Mouse (Mus musculus) liver, embryonic 14.5 days (tissue): ENCODE data around the gene Rbm19. TPM values are rescaled to one million over a fixed set of nuclear protein-coding genes. Genes with fewer than 3 reads are reported as not detected.

Experiments
- ATAC-seq: fragments of 200-750 bp; cut with Nextera tagmentation; 2 replicates; pipeline ENCODE4 v1.8.0; 2017; ENCODE audit warnings: moderate number of reproducible peaks, mild to moderate bottlenecking, moderate library complexity; ENCODE audit not compliant: insufficient read depth
- DNase-seq, 3 experiments: peaks; one replicate each; pipeline ENCODE4 v3.0.0-alpha.2; 2012 to 2013; ENCODE audit warnings: low read depth in 3 of 3, low spot score in 3 of 3
- H3K27ac ChIP-seq: fragments of 300-500 bp; sonication (generic); 2 replicates; pipeline ENCODE4 v1.5.1; 2014; ENCODE audit warnings: moderate library complexity, mild to moderate bottlenecking, control low read depth, inconsistent platforms
- H3K27me3 ChIP-seq: fragments of 300-500 bp; sonication (generic); 2 replicates; pipeline ENCODE4 v1.6.1; 2014; ENCODE audit warnings: mild to moderate bottlenecking, low read length, moderate library complexity; ENCODE audit not compliant: control insufficient read depth, insufficient read depth
- H3K36me3 ChIP-seq: fragments of 300-500 bp; sonication (generic); replicated peaks from 2 replicates; pipeline ENCODE4 v1.6.1; 2014; ENCODE audit warnings: low read depth; ENCODE audit not compliant: control insufficient read depth, insufficient read depth
- H3K4me1 ChIP-seq, 2 experiments: fragments of 200-500 bp in 1 of 2; fragments of 300-500 bp in 1 of 2; sonication (generic) in 1 of 2; replicated peaks; 2 replicates each; pipeline ENCODE4 v1.6.1; 2012 to 2014; ENCODE audit warnings: antibody characterized with exemption in 1 of 2, inconsistent platforms in 1 of 2, low read length in 1 of 2; ENCODE audit not compliant: control insufficient read depth in 2 of 2, insufficient read depth in 2 of 2
- H3K4me2 ChIP-seq: fragments of 300-500 bp; sonication (generic); 2 replicates; pipeline ENCODE4 v1.6.1; 2014; ENCODE audit warnings: low read depth, mild to moderate bottlenecking, control low read depth, moderate library complexity
- H3K4me3 ChIP-seq, 2 experiments: fragments of 200-500 bp in 1 of 2; fragments of 300-500 bp in 1 of 2; sonication (generic) in 1 of 2; 2 replicates each; pipeline ENCODE4 v1.5.1; 2012 to 2014; ENCODE audit warnings: low read depth in 2 of 2, low read length in 2 of 2, mild to moderate bottlenecking in 2 of 2, control low read depth in 1 of 2, inconsistent platforms in 1 of 2, moderate library complexity in 1 of 2; ENCODE audit not compliant: insufficient read depth in 1 of 2
- H3K9ac ChIP-seq: fragments of 300-500 bp; sonication (generic); replicated peaks from 2 replicates; pipeline ENCODE4 v1.6.1; 2014; ENCODE audit warnings: mild to moderate bottlenecking, control low read depth, moderate library complexity
- H3K9me3 ChIP-seq: fragments of 300-500 bp; sonication (generic); 2 replicates; pipeline ENCODE4 v1.6.1; 2016; ENCODE audit warnings: low read length, mixed read lengths; ENCODE audit not compliant: control insufficient read depth
- CTCF ChIP-seq: IDR thresholded peaks from 2 replicates; pipeline ENCODE4 v1.5.1; 2016; ENCODE audit warnings: antibody characterized with exemption, low read depth, control low read depth
- EP300 ChIP-seq: IDR thresholded peaks from 2 replicates; pipeline ENCODE4 v1.6.1; 2016; ENCODE audit warnings: antibody characterized with exemption, low read depth
- WGBS: fragments of 180-500 bp; shearing (Covaris S2); extraction: QIAGEN DNeasy Blood & Tissue Kit; methylation state at CpG from one replicate; pipeline ENCODE4 v1.1.7; 2014; ENCODE audit not compliant: insufficient replicate concordance; 5-methylcytosine and 5-hydroxymethylcytosine counted together
- polyA plus RNA-seq, 2 experiments: library from polyadenylated mRNA; depleted of rRNA in 1 of 2; stranded (reverse) in 1 of 2; unstranded in 1 of 2; fragments of >200 nt; fragmentation: Nextera tagmentation in 1 of 2; extraction: Ambion mirVana in 1 of 2; gene quantifications; 2 replicates each; pipeline versions ENCODE4 v1.2.1 to v1.2.3; 2012 to 2014

The Rbm19 gene
- polyA plus RNA-seq, 2 experiments: 6.8 to 11.1 TPM

- no peaks in the 10 kb centered on the region for H3K27me3 ChIP-seq
- WGBS: 62% methylated on average over 5 of the region's 5 CpGs
Observed at GRCm38 (mm10) chr5:120245336-120245735, 129.1 kb downstream of the Rbm19 start.

More at GRCm38 (mm10) chr5:120245336-120245735, 129.1 kb downstream of the Rbm19 start:
- Histone ChIP-seq H3K4me3 (no peak overlapping the region), H3K4me1 (no peaks in the 10 kb centered on the region), H3K27ac (no peak overlapping the region), H3K9ac (no peak overlapping the region), H3K4me2 (no peak overlapping the region), H3K36me3 (no peaks in the 10 kb centered on the region), H3K9me3 (no peaks in the 10 kb centered on the region)
- ATAC-seq (no peak), DNase-seq (no peak)
- TF ChIP-seq EP300: no peak
- TF ChIP-seq CTCF: no peak
